Mouse (Mus musculus) spleen, postnatal 36 days (tissue): ENCODE measurements around the gene Kank2.

ENCODE experiments used
- DNase-seq, 2 experiments: peaks; one replicate each; pipeline ENCODE4 v3.0.0; 2022; ENCODE audit warnings: low spot score in 2 of 2, mixed read lengths in 1 of 2

Gene Kank2

GRCm38 (mm10) chr9:21750370-21750769, 48.2 kb downstream of the Kank2 start:
- no peak for DNase-seq

DNA sequence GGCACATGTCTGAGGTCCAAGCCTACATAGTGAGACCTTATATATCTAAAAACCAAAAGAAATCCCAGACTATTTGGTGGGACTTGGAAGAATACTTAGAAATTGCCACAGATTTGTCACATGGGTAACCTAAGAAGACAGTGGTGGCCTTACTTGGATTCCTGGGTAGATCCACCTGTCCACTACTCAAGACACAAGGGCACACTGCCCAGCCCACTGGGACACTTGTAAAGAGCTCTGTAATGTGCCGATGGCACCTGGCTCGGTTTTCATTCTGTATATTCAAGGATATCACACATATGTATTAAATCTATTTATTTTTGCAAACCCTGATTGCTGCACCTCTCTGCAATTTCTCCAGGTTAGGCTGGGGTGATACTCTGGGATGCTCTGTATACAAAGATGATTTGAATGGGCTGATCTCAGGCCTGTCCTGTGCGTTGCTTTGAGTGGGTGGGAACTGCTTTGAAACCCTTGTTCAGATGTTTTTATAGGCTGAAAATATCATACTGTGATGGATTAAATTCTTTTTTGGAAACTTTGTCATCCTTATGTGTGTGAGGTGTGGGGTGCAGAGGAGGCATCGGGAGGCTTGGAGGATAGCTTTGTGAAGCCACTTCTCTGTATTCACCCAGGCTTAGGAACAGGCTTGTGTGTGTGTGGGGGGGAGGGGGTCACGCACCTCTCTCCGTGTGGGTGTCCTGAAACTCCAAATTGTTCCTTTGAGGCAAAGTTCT, 49.0 kb downstream of the Kank2 start:
- no peak for DNase-seq

GRCm38 (mm10) chr9:21748491-21748890, 50.1 kb downstream of the Kank2 start:
- DNase-seq: no peak

DNA sequence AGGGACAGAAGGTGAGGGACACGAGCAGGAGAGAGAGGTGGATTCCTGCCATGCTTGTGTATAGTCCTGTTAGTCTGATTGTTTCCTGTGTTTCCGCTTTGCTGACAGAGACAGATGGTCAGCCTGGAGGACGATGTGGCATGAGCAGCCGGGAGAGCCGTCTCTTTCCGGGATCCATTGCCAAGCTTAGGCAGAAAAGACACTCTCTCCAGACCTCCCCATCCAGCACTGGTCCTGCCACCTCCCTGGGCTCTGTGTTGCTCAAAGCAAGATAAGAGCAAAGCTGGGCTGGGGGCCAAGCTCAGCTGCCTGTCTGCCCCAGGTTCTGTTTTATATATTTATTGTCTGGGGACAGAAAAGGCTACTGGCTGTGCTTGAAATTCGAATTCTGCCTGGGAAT, 50.5 kb downstream of the Kank2 start:
- peak in 1 of 2 experiments; percentile 21 for DNase-seq

DNA sequence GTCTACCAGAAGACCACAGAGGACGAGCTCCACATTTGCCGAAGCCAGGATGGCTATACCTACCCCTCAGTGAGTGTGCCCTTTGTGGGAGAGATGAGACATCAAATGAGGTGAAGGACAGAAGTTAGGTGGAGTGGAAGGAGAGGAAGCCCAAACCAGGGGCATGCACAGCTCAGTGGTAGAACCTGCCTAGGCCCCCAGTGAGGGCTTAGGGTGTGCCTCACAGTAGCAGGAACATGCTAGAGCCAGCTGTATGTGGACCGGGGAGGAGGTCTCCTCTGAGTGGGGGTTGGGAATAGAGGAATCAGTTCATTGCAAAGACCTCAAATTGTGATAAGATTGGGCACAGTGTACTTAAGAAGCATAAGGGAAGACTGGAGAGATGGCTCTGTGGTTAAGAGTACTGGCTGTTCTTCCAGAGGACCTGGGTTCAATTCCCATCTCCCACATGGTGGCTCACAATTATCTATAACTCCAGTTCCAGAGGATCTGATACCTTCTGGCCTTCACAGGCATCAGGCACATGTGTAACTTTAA, 51.2 kb downstream of the Kank2 start:
- no peak for DNase-seq

DNA sequence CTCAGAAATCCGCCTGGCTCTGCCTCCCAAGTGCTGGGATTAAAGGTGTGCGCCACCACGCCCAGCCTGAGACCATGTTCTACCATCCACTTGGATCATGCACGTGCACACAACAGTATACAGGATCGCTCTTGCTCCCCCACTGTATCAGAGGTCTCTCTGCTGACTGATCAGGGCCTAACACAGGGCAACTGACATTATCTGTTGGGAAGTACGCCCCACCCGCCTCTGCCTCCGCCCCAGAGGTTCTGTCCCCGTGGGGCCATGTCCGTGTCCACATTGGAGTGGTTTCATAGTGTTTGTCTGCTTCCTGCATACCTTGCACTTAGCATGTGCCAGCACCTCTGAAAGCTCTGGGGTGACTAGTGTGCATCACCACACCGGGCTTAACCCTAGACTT, 57.0 kb downstream of the Kank2 start:
- DNase-seq: no peak

- DNase-seq: no peak
These were observed 58.1 kb downstream of the Kank2 start for GRCm38 (mm10) chr9:21740427-21740826.

DNA sequence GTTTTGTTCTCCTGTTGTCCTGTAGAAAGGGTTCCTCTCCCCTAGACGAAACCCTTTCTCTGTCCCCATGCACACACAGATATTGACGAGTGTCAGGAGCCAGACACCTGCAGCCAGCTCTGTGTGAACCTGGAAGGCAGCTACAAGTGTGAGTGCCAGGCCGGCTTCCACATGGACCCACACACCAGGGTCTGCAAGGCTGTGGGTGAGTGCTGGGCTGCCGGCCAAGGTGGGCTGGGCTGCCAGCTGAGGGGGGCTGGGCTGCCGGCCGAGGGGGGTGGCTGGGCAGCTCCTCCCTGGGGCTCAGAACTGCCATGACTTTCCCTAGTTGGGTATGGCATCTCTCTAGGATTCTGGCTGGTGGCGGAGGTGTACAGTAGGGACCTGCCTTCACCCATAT, 59.8 kb downstream of the Kank2 start:
- no peak for DNase-seq

- DNase-seq: no peak
These were observed 61.4 kb downstream of the Kank2 start for GRCm38 (mm10) chr9:21737188-21737587.

- DNase-seq: no peak
These were observed 62.0 kb downstream of the Kank2 start for GRCm38 (mm10) chr9:21736580-21736979.

DNA sequence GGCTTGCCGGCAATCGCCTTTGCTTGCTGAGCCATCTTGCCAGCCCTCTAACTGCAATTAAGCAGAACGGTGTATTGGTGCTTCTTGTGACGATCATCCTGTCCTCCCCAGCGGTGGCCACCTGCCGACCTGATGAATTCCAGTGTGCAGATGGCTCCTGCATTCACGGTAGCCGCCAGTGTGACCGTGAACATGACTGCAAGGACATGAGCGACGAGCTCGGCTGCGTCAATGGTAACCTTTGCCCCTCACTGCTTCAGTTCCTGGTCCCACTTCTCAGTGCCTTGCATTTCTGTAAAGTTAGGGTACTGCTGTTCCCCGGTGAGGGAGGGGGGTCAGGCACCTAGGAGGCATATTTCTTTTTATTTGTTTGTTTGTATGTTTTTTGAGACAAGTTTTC, 63.4 kb downstream of the Kank2 start:
- no peak for DNase-seq

DNA sequence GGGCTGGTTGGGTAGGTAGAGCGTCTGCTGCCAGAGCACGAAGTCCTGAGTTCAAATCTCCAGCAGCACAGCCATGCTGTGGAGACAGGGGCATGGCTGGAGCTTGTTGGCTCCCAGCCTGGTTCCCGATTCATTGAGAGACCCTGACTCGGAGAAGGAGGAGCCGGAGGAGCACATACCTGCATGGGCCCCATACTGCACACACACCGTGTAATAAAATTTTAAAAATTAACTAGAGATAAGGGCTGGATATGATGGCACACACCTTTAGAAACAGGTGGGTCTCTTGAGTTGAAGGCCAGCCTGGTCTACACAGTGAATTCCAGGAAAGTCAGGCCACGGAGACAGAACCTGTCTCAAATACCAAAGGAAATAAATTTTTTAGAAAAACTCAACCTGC, 64.6 kb downstream of the Kank2 start:
- DNase-seq: no peak

GRCm38 (mm10) chr9:21733446-21733845, 65.1 kb downstream of the Kank2 start:
- DNase-seq: no peak

- no peak for DNase-seq
These were observed 66.3 kb downstream of the Kank2 start for GRCm38 (mm10) chr9:21732288-21732687.

DNA sequence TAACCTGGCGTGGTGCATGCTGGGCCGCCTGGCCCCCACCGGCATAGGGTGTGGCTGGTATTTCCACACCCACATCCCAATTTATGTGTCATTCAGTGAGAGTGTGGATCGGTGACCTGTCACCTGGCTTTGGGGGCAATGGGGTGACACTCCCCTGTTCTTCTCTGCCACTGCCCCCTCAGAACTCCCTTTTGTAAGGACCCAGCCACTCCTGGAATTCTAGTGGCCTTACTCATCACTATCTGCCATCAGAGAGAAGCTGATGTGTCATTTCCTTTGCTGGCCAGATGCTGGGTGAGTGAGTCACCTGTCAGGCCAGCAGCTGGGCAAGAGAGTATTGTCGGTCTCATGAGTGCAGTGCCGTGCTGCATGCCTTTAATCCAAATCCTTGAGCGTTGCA, 69.3 kb downstream of the Kank2 start:
- no peak for DNase-seq

DNA sequence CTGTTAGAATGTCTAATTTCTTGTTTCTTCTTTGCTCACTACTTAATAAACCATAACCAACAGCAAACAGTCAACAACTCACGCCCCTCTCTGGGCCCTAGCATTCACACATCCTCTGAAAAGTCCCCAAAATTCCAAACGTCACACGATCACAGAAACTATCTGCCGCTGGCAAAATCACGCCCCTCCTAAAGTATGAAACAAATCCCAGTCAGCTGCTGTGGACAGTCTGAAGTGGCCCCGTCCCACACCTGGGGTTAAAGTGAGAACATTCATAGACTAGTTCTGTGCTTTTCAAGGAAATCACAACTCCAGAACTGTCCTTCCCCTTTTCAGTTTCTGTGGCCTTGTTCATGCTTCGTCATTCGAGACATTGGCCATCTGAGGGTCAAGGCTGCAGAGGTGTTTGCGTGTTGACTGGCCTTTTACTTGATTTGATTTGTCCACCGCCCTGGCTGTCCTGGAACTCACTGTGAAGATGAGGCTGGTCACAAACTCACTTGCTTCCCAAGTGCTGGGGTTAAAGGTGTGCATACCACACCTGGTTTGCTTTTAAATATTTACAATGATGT, 70.2 kb downstream of the Kank2 start:
- no peak for DNase-seq

DNA sequence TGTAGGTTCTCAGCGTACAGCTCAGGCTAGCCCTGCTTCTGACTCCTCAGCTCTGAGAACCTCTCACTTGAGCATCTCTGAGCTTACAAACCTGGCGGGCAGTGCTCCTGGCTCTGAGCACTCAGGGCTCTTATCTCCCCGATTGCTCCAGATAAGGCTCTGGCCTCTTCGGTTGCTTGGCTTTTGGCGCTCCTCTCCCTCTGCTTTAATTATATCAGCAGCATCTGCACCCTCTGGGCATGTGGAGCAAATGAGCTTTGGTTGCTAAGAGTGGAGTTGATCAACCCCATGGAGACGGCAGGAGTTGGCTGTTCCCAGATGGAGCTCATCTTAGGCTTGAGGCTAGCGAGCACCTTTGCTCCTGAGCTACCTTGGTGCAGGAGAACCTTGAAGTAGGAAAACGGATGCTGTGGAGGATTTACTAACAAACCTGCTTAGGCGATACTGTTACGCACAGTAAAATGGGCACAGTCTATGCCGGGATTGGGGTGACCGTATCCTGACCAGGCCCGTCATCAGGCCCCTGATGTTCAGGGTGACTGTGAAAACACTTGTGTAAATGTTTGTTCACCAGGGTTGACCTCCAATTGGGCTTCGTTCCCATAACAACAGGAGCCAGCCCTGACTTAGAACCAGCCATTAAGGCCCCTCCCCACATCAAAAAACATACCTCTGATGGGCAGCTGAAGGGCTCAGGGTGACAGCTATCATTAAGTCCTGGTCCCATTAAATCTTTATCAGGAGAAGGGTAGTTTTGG, 72.1 kb downstream of the Kank2 start:
- DNase-seq: no peak

GRCm38 (mm10) chr9:21725224-21726121, 73.1 kb downstream of the Kank2 start:
- no peak for DNase-seq

DNA sequence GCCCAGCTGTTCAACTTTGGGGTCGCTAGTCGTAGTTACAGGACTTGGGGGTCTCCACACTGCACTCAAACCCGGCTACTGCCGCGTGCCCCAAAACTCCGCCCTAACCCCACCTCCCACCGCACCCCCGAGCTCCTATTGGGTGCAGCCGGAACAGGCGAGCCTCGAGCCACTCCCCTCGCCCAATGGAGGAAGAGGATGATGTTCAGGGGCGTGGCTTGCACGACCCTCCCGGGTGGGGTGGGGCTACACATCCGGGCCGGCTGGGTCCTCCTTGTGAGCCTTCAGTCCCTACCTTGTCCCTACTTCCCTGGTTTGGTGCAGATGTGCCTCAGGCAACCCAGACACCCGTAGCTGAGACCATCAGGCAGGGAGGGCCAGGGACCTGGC, 74.4 kb downstream of the Kank2 start:
- peak; percentile 88 to 89 for DNase-seq

DNA sequence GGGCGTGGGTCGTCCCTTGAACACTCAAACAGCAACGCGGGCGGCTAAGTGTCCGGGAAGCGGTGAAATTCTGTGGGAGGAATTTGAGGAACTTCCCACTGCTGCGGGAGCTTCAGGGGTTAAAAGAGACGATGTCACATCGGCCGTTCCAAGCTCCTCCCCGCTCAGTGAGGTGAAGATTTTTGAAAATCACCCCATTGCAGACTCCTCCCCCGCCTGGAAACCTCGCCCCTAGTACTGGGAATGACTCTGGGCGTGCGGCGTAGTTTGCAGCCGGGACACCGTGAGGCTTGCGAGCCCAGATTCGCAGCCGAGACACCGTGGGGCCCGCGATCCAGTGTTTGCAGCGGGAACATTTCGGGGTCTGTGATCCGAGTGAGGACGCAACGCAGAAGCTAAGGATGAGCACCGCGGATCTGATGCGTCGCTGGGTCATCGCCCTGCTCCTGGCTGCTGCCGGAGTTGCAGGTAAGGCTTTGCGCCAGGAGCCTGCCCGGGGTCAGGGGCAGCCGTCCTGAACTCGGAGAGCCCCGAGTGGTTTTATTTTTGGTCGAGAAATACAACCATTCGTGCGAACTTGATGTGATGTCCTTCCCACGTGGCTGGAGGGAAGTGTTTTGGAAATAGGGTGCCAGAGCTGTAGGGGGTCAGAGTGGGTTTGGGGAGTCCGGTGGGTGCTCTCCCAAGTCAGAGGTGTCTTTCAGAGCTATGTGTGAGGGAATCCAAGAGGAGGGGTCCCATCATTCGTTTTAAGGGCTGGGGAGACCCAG, 75.0 kb downstream of the Kank2 start, which contains the start of gene Ldlr:
TSS of gene Ldlr (plus strand) at position 107 of the 770 bp plus-strand sequence.
- peak; percentile 59 to 72 for DNase-seq

DNA sequence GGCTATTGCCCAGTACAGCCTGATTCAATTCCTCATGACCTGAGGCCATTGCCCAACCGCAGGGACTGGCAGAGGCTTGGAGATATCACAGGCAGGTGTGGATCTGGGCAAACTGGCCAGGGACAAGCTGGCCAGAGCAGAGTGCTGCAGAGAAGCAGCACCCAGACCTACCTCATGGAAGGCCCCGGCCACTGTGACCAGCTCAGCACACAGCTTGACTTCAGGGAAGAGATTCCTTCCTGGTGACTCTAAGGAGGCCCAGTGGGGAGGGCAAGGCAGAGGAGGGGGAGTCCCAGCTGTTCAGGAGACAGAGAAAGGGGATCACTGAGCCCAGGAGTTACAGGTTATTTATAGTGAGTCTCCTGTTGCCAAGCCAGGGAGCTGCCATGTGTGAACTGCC, 77.5 kb downstream of the Kank2 start:
- no peak for DNase-seq
